Mouse (Mus musculus) neural tube, embryonic 10.5 days (tissue): ENCODE measurements at regions not wholly inside any gene's neighbourhood (a gene's known extent, or its start where the extent isn't known, plus 50 kb on each side); places are given as distances from the start of the nearest gene placed in this dataset.

Source experiments
- DNase-seq: peaks from one replicate; pipeline ENCODE4 v3.0.0-alpha.2; 2017; ENCODE audit warnings: low spot score; ENCODE audit errors: extremely low spot score

DNA sequence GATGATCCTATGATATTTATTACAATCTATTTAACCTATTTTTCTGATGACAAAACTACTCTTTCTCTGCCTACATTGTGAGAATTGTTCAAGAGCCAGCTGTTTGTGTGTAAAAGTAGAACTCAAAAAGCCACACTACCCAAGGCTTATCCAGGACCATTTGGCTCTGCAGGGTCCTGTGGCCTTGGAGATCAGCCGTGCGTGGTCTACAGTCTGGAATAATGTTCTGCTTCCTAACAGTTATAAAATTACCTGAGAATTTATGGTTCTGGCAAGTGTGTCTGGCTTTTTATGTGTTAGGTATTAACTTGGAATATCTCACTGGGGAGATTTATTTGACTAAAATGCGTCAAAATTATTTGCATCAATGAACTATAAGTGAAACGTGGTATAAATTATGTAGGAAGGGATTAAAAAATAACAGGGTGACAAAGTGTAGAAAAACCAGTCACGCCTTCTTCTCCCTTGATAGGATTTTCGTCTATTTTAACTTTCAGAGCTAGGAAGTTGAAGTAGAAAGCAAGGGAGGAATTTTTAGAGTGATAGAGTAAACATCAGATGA lies 1789.0 kb upstream of the Gm7489 start:
- no peak for DNase-seq

DNA sequence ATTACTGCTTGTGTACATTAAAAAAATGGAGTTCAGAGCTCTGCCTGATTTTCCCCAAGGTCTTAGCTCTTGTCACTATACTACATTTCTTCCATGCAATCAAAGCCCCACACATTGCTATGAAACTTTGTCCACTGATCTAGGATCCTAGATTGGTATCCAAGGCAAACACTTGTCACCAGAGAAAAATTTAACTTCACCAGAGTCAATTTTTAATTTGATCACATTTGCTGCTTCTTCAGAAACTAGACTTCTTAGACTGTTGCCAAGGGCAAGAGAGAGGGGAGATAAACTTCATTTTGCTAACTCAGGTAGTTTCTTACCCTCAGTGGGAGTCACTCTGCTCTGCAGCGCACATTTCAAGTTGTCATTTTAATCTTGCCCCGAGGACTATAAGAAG lies 1775.9 kb upstream of the Gm7489 start:
- no peak for DNase-seq

DNA sequence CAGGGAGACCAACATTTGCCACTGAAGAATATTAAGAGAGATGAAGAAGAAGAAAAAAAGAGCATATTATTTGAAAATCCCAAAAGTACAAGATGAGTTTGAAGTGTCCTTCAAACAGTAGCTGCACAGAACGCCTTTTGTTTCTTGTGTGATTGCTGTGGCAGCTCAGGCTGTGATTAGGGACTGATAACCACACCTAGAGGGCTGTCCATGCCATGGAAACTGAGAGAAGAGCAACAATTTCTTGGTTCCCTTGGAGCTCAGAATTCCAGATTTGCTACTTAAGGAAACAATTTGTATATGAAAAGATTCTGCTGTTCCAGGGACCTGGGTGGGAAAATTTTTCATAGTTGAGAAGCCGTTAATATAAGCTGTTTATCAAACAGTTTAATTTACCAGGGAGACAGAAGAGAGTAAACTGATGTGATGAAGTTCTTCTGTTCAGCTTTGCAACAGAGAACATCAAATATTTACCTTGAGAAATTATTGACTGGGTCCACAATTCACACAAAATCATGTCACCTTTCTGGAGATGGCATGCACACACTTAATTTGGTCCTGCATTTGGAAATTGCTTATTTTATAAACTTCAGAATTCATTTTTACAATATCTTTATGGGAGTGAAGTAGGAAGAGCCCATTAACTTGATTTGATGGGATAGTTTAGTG lies 1770.2 kb upstream of the Gm7489 start:
- no peak for DNase-seq

DNA sequence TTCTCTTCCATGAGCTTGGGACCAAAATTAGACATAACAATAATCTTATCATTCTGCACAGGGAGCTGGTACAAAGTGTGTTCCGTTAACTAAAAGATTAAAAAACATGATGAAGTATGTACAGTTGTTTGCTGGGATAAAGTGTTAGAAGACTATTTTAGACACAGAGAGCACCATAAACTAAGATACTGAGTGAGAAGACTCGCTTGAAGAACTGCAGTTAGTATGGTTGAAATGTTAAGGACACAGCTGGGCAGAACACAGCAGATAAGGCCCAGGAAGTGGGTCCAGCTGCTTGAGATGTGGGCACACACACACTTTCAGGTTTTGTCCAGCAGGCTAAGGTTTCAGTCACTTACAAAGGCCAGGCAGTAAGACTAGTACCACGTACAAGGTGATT lies 1748.0 kb upstream of the Gm7489 start:
- no peak for DNase-seq

DNA sequence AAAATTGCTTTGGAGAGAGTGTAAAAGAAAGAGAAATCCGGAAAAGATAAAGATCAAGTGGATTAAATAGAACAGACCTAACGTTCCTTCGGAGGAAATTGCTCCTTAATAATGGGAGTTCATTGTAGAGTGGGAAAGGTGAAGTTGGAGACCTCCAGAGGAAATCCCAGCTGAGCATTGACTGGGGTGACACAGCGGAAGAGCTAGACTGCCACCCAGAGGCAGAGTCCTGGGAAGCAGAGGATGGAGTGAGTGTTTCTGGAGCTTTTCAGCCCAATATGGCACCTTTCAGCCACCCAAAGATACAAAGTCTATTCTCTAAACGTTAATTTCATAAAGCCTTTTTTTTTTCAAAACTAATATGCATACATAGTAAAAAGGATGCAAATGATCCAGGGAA lies 1731.3 kb upstream of the Gm7489 start:
- no peak for DNase-seq

DNA sequence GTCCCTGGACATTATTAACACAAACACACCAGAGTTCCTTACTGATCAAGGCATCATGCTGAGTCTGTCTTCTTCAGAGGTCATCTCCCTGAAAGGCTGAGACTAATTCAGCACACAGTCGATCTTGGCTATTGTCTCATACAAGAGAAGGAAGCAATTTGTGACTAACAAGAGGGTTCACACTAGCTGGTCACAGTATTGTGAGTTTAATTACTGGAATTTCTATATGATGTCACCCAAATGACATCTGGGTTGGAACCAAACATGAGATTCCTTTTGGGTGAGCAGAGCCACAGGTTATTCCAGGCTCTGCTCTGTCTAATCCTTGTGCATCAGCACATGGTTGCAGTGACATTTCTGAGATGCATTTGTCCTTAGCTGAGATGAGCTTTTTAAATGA lies 1728.9 kb upstream of the Gm7489 start:
- no peak for DNase-seq

DNA sequence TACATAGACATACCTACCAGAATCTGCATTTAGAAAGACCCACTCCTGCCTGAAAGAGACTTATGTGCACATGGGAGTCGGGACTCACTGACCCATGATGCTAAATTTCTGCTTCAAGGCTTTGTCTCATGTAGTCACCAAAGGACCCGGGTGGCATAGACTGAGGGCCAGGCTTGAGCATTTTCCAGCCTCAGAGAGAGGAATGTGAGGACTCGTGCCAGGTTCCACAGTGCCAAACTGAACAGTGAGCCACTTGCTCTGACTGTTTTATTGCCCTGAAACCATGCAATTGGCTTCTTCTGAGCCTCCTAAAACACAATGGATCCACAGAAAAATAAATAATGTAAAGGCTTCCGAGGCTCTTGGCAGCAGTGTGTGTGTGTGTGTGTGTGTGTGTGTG lies 1727.9 kb upstream of the Gm7489 start:
- no peak for DNase-seq

DNA sequence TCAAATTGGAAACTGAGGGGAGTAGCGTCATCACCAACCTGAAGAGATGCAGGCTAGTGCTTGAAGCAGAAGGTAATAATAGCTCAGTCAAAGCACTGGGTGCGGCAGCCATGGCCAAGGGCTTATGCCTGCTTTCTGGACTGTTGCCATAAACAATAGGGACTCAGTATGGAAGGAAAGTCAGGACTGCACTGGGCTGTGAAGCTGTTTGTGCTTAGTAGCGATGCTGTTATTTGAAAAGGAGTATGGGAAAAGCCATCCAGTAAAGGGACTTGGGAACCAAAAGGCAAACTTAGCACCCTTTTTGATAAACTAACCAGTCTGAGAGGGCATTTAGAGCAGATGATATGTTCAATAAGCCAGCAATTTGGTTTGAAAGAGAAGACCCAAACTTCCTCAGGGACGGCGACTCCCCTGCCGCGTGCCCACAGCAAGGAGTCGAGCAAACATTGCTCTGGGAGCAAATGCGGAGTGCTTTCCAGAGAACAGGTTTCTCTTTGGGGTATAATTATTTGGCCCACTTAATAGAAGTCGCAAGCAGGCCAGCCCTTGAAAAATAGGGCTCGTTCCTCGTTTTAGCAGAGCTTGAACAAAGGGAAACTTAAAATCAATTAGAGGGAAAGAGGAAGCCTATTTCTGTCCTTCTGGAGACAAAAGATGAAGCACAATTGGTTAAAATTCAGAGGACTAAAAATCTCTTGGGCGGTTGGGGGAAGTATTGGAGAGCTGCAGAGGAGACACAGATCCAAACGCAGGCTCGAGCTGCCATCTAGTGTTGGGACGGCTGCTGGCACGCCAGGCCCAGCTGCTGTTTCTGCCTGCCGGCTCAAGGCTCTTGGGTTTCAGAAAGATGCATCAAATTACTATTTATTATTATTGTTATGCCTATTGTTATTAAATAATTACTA lies 1724.3 kb upstream of the Gm7489 start:
- DNase-seq, result peak; percentile 74

DNA sequence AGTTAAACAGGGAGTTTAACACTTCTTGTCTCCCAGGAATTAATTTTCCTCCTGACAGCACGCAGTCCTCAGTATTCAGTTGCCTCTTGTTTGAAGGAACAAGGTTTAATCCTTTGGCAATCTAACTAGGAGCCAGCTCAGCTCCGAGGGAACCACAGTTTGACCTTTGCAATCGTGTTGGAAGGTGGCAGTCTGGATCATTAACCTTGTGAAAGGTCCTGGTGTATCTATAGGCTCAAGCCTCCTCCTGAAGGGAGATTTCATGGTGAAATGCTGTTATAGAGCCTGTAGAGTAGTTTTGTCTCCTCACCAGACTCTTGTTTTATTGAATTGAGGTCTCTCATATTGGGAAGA lies 1723.6 kb upstream of the Gm7489 start:
- peak; percentile 33 for DNase-seq

DNA sequence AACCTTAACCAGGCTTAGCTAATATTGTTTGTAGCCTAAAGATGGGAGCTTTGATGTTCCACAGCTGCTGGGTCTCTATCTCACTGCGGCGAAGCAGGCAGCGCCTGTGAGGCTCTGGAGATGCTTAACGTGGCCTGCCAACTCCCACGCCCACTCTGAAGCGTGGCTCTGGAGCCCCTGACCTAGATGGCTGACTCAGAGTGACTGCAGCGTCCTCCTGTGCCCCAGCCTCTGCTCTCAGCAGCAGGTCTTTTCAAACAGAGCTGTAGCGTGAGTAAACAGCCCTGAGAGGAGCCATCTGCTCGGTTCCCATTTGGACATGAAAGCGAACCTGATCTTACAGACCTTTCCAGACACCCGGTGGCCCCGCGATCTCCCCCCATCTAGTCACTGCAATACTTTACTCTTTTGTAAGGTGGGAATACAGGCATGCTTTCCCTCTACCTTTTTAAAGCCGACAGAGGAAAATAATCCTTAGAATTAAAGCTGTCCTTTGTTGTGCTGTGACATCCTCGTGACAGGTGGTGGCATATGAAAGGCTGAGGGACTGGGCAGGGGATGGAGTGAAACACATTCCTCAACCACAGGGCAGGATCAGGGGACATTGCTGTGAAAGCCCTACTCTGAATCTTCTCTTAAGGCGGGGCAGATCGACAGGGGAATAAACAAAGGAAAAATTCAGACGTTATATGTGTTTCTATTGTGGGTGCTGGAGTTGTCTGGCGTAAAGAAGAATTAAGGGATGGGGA lies 1723.0 kb upstream of the Gm7489 start:
- peak; percentile 41 for DNase-seq

DNA sequence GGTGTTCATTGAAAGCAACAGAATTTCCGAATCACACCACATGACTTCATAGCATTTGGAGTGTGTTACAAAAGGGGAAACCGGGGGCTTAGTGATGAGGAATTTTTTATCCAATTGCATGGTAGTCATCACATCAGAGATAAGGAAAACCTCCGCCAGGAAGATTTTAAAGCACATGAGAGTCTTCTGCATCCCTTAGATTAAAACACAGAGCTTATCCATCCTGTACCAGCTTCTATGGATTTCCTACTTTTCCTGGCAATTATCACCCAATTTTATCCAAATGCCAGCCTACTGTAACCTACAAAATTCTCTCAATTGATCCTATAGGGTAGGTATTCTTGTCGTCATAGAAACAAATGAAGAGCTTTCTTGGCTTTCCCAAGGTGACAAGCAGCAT lies 1718.6 kb upstream of the Gm7489 start:
- DNase-seq, result no peak

DNA sequence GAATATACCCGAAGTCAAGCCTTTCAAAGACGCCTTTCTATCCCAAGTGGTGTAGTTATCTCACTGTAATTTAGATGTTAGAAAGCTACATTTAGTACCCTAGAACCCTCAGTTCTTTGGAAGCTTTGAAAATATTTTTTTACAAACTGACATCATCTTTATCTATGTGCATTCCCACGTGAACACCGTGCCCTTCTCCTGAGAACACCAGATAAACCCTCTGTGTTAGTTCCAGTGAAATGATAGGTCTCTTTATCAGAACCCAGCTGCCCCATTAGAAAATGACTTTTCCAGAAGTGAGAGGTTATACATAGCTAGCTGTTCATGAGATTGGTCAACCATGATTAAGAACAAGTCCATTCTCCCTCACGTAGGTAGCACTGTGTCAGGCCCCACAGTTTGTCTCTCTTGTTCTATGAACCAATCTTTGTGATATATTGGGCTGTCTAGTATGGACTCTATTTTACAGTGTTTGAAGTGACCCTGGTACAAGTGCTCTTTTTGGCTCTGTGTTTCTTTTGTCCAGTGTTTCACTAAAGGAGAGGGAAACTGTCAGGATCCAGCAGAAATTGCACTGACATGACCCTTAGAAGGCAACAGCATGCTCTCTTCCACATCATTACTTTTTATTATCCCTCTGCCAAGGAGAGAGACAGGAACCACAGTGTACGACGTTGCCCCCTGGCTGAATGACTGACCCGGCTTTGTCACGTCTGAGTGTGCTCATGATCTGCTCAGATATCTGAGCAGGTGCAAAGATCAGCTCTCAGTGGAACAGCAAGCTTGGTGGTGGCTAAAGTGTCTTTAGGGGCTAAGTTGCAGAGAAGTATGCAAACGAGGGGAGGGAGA lies 1717.9 kb upstream of the Gm7489 start:
- no peak for DNase-seq

DNA sequence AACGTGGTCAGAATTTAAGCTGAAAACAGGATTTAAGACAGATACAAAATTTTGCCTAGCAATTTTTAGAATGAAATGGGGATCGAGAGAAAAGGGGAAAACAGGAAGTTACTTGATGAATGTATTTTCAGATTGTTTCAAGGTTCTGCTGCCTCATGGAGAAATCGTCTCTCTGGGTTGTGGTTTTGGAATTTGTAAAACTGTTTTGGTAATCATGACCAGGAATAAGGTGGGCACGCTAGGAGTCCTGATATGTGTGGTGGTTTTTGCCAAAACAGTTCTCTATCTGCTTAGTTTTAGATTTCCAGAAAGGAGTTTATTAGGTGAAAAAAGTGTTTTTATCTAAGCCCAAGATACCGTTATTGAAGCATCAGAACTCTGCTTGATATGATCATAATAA lies 1716.9 kb upstream of the Gm7489 start:
- DNase-seq, result no peak

DNA sequence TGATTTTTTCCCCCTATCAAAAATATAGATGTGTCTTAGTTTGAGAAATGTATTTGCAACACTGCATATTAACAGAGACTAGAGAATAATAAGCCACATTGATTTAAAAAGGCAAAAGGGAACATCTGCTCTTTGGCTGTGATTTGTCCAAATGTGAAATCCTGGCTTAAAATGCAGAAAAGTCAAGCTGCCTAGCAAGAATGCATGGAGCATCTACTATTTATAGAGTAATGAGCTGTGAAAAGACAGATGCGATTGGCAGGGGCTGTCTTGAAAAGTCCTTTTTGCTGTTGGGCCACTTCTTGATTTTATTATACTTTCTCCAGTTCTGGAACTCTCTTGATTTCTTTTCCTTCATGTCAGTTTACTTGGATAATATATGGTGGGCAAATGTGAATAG lies 1707.8 kb upstream of the Gm7489 start:
- no peak for DNase-seq

DNA sequence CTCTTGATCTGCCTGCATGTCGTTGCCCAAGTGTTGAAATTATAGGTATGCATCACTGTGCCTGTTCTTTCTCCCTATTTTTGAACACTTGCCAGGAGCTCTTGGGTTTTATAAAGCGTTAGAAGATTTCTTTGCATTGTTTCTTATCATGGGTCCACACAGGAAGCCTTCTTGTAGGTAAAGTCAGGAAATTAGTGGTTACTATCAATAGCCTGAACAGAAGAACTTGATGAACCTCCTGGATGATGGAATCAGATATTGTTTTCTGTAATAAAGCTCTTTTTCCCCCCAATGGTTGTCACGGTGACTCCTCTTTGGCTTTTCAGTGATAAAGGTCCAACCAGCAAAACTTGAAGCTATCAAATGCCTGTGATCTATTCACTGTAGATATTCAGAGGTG lies 1706.0 kb upstream of the Gm7489 start:
- DNase-seq, result no peak

DNA sequence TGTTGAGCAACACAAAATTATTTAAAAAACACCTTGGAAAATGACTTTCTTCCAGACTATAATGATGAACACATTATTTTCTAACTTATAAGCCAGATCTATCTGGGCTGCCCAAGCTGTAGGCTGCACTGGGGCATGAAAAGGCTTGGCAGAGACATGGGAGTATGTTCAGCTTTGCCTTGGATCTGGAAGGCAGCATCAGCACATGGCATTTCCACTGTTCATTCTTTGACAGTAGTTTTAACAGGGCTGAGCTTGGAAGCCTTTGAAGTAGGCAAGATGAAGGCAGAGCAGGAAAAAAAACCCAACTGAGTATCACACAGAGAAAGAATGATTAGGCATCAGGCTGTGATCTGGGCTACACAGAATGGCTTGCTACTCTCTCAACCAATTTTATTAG lies 1705.3 kb upstream of the Gm7489 start:
- DNase-seq, result no peak

DNA sequence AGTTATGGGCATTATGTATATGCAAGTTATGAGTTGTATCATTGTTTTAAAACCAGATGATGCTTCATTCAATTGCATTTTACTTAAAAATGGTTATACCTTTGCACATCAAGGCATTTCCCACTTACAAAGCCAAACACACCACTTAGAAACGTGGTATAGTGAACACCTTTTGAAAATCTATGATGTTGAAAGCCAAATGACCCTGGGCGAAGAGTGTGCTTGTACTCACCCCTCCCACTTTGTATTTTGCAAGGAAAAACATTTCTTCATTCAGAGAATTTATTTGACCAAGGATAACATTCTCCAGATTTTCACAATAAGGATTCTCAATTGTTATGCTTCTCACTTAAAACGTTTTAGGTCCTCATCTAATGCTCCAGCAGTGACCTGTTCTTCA lies 1693.5 kb upstream of the Gm7489 start:
- no peak for DNase-seq

DNA sequence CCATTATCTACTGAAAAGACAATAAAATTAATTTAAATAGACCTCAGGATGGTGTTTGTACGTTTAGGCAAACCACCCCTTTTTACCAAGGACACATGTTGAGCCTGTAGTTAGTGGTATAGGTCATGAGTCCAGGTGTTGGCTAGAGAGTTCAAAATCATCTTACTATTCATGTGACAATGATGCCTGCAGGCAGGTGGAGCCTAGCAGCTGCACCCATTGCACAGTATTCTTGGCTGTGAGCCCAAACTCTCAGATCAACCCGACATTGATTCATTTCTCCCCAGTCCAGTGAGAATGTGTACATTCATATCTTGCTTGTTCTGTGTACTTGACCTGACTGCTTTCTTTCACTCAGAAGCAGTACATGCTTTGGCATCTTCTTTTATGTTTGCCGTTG lies 1677.4 kb upstream of the Gm7489 start:
- DNase-seq, result no peak

DNA sequence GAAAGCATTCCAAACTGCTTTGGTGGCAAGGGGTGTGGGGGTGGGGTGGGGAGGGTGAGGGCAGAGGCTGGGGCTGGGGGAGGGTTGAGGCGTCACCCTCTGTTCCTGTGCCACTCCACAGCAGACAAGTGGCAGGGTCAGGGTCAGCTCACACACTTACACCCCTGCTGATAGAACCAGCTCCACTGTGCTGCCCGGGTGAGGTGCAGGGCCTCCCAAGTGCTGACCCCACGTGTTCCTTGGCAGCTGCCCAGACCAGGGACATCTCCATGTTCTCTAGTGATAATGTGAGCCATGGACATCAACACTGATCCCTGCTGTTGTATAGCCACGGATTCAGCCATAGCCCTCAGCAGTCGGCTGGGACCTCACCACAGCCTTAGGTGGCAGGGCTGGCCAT lies 1652.3 kb upstream of the Gm7489 start:
- no peak for DNase-seq

DNA sequence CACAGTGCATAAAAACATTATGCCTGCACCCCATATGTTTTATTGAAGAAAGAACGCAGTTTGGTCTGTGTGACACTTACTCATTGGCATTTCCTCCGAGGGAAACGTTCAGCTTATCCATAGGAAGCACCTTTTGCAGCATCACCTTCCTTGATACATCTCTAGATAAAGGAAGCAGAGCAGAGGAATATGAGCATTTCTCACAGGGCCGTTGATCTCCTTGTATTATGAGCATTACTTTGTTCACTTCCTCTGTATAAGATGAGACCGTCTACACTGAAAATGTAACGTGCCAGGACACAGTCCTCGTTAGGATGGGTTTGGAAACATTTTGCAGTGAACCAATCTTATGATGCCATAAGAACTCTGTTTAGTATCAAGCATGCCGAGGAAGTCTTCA lies 1648.5 kb upstream of the Gm7489 start:
- no peak for DNase-seq

DNA sequence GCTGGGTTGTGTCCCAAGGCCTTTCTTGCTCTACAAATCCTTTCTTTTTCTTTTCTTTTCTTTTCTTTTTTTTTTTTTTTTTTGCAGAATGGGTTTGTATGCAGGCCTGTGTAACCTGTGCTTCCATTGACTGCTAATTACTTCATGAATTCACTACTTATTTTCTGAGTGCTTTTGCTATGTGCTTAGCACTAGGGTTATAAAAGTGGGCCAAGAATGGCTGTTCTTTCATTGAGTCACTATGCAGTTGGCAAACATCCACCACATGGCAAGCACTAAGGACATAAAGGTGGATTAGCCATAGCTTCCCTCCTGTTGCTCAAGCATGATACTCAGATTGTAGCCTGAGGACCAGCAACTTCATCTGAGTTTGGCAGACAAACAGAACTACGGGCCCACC lies 1641.8 kb upstream of the Gm7489 start:
- DNase-seq, result no peak
